In genomic region chr5:102498747-102499146, GRCm38 (mm10) we compare ENCODE assay signal across 18 mouse cellular contexts. TPM values are rescaled to one million over a fixed set of nuclear protein-coding genes. Genes with fewer than 3 reads are reported as not detected.
DNase-seq lines count a peak whose midpoint lies in the region; ATAC-seq lines count a peak whose summit lies in the region.
"Had no signal": no experiment of that assay in that cellular context is flagged by ENCODE, and none has a peak within 500 bp of the region (broad histone marks: within the 10 kb centered on the region; RNA-seq: fewer than 3 reads in every experiment).

No protein-coding gene starts in this region.

- peak; percentile 94 for DNase-seq in heart, adult 11 months
- DNase-seq in heart, postnatal 36 days, result no peak
- peak; percentile 18 to 28 for DNase-seq in lung, adult 18-20 months
- DNase-seq in lung, postnatal 14 days, result no peak
- DNase-seq: adrenal gland, postnatal 25 days; cerebellum, adult 11 months; heart, postnatal 14 days; kidney, adult 9 months; thymus, postnatal 25 days had no signal

- peak; percentile 80 to 83 for ATAC-seq in hematopoietic stem cell, adult 5-6 weeks (replicated peaks in 1 of 2; ENCODE audit: insufficient read depth in 1 of 2, low FRiP score in 2 of 2, low TSS enrichment in 1 of 2, low read depth in 1 of 2, poor library complexity in 2 of 2, severe bottlenecking in 2 of 2)
- ATAC-seq in neutrophil, adult 5-6 weeks (ENCODE audit: extremely low read depth, insufficient number of reproducible peaks, low FRiP score, poor library complexity, severe bottlenecking), result peak; percentile 78
- no peak for ATAC-seq in hindbrain, embryonic 12.5 days (ENCODE audit: low FRiP score)
- no peak for ATAC-seq in forebrain, embryonic 16.5 days
- ATAC-seq: midbrain, embryonic 15.5 days had no signal

- H3K27ac ChIP-seq in hindbrain, embryonic 12.5 days, result no peak overlapping the region
- no peak overlapping the region for H3K27ac ChIP-seq in forebrain, embryonic 16.5 days (ENCODE audit: low read length)
- H3K27ac ChIP-seq: forebrain, embryonic 10.5 days; left cerebral cortex, adult 2 months; lung, embryonic 15.5 days; midbrain, embryonic 15.5 days; neural tube, embryonic 12.5 days had no signal

- no peaks in the 10 kb centered on the region for H3K36me3 ChIP-seq in hindbrain, embryonic 12.5 days
- H3K36me3 ChIP-seq in forebrain, embryonic 16.5 days (ENCODE audit: control insufficient read depth, insufficient read depth), result no peaks in the 10 kb centered on the region
- H3K36me3 ChIP-seq: forebrain, embryonic 10.5 days; lung, embryonic 15.5 days; midbrain, embryonic 15.5 days; neural tube, embryonic 12.5 days had no signal

- H3K4me2 ChIP-seq in hindbrain, embryonic 12.5 days (replicated peaks), result no peak overlapping the region
- H3K4me2 ChIP-seq in forebrain, embryonic 16.5 days (ENCODE audit: low read length), result no peak overlapping the region
- H3K4me2 ChIP-seq: lung, embryonic 15.5 days; midbrain, embryonic 15.5 days; neural tube, embryonic 12.5 days had no signal

- H3K4me3 ChIP-seq in hindbrain, embryonic 12.5 days, result no peak overlapping the region
- no peak overlapping the region for H3K4me3 ChIP-seq in forebrain, embryonic 16.5 days (replicated peaks; ENCODE audit: low read length)
- H3K4me3 ChIP-seq: forebrain, embryonic 10.5 days; left cerebral cortex, adult 2 months; lung, embryonic 15.5 days; midbrain, embryonic 15.5 days; neural tube, embryonic 12.5 days had no signal

- peaks cover 4% of the 10 kb centered on the region; the same call in 1 of the 2 replicates for H3K4me1 ChIP-seq in hindbrain, embryonic 12.5 days
- H3K4me1 ChIP-seq in forebrain, embryonic 16.5 days (replicated peaks; ENCODE audit: control insufficient read depth, insufficient read depth, low read length), result no peaks in the 10 kb centered on the region
- H3K4me1 ChIP-seq: lung, embryonic 15.5 days; neural tube, embryonic 12.5 days had no signal

- H3K9me3 ChIP-seq in hindbrain, embryonic 12.5 days (replicated peaks), result no peaks in the 10 kb centered on the region
- no peaks in the 10 kb centered on the region for H3K9me3 ChIP-seq in forebrain, embryonic 16.5 days (ENCODE audit: control insufficient read depth, low read length)
- H3K9me3 ChIP-seq: forebrain, embryonic 10.5 days; lung, embryonic 15.5 days; midbrain, embryonic 15.5 days; neural tube, embryonic 12.5 days had no signal

- H3K27me3 ChIP-seq in hindbrain, embryonic 12.5 days, result no peaks in the 10 kb centered on the region
- no peaks in the 10 kb centered on the region for H3K27me3 ChIP-seq in forebrain, embryonic 16.5 days (replicated peaks; ENCODE audit: control insufficient read depth, insufficient read depth, low read length)
- H3K27me3 ChIP-seq: lung, embryonic 15.5 days; midbrain, embryonic 15.5 days; neural tube, embryonic 12.5 days had no signal

- no peak overlapping the region for H3K9ac ChIP-seq in hindbrain, embryonic 12.5 days
- no peak overlapping the region for H3K9ac ChIP-seq in forebrain, embryonic 16.5 days (replicated peaks; ENCODE audit: low read depth, low read length)
- H3K9ac ChIP-seq: lung, embryonic 15.5 days; midbrain, embryonic 15.5 days; neural tube, embryonic 12.5 days had no signal

- WGBS in hindbrain, embryonic 12.5 days, result 89% methylated on average over 5 of the region's 5 CpGs
- 91% methylated on average over 5 of the region's 5 CpGs for WGBS in forebrain, embryonic 16.5 days

- intact Hi-C loops in heart, postnatal 36 days (cut with DNase I), result no loop called here

RNA-seq across cellular contexts. Expression of gene Arhgap24, which starts 17.6 kb away (rescaled TPM):
- 10 to 100 TPM; 17.2 to 33.0 TPM for total RNA-seq in heart, postnatal 36 days (2021)
- 0.13 and 0.50 TPM in 2 replicates for total RNA-seq in hematopoietic stem cell, adult 5-6 weeks (2017)
- total RNA-seq in neutrophil, adult 5-6 weeks (2017), result 29.2 and 32.9 TPM in 2 replicates
- 10.1 and 10.6 TPM in 2 replicates for polyA plus RNA-seq in hindbrain, embryonic 12.5 days (2016; fragmentation: Nextera tagmentation; extraction: Ambion mirVana)
- polyA plus RNA-seq in forebrain, embryonic 16.5 days (2015; fragmentation: Nextera tagmentation; extraction: Ambion mirVana), result 3.1 and 5.2 TPM in 2 replicates

Comparison
In these comparisons a context has a peak if more than half of its experiments do, and no peak if none do; other contexts are left out.
1. DNase-seq: peak in heart, adult 11 months (single experiment) and lung, adult 18-20 months (2 of 2); none in heart, postnatal 36 days (0 of 2) and lung, postnatal 14 days (single experiment).
2. ATAC-seq: peak in hematopoietic stem cell, adult 5-6 weeks (2 of 2) and neutrophil, adult 5-6 weeks (single experiment); none in hindbrain, embryonic 12.5 days (single experiment) and forebrain, embryonic 16.5 days (single experiment).
3. RNA of gene Arhgap24, which starts 17.6 kb away (total RNA-seq): 17.2 to 33.0 TPM in heart, postnatal 36 days and 29.2 to 32.9 TPM in neutrophil, adult 5-6 weeks; 0.13 to 0.50 TPM in hematopoietic stem cell, adult 5-6 weeks; every median in the first group is over 10 times any median in the second.